Mouse (Mus musculus) heart, postnatal 0 days (tissue): ENCODE measurements around the gene Kbtbd13.

Source experiments
- CTCF ChIP-seq: IDR thresholded peaks from 2 replicates; pipeline ENCODE4 v1.5.1; 2016; ENCODE audit warnings: antibody characterized with exemption, control low read depth, low read depth
- EP300 ChIP-seq: IDR thresholded peaks from 2 replicates; pipeline ENCODE4 v1.6.1; 2016; ENCODE audit warnings: antibody characterized with exemption, low read depth

DNA sequence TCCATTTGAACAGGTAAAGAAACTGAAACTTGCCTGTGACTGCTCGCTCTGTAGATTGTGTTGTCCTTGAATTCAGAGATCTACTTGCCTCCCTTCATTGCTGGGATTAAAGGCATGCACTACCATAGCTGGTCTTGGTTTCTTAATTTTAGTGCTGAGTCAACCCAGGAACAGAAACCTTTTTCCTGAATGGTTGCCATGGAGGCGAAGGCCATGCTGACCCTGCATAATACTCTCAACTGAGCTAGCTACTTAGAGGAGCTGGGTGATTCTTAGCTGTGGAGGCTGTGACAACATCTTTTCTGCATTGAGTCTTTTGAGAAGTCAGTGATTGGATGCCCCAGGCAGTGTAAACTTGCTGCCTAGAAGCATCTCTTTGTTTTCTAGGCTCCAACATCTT lies 34.5 kb downstream of the Kbtbd13 start:
- no peak for TF ChIP-seq EP300
- no peak for TF ChIP-seq CTCF
